Mouse (Mus musculus): ENCODE results near the gene Clcnkb. TPM values are rescaled to one million over a fixed set of nuclear protein-coding genes. Genes with fewer than 3 reads are reported as not detected.

The Clcnkb gene
- polyA plus RNA-seq, 1 experiment from 2014 or later, result 0.51 TPM

DNA sequence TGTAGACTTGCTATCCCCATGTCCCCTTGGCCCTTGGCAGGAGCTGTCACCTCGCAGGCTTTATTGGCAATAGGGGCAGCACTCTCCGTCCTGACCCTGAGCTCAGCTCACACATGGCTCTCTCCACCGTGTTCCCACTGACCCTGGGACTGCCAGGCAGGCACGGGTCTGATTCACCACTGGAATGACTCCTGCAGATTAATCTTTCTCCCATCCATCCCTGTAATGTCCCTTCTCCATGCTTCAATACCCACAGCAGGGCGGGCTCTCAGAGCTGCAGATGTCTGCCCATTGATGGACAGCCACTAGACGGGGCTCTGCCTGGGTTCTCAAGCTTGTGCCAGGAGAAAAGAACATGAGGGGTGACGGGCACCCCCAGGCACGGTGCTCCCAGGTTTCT is 50.7 kb downstream of the Clcnkb start:
- Histone ChIP-seq H3K9ac (ENCODE audit: low read length) (no peak overlapping the region), H3K4me2 (ENCODE audit: low read length) (no peak overlapping the region), H3K4me3 (ENCODE audit: low read depth, low read length) (no peak overlapping the region), H3K9me3 (ENCODE audit: control insufficient read depth, low read length) (no peaks in the 10 kb centered on the region), H3K27ac (ENCODE audit: low read depth) (no peak overlapping the region), H3K27me3 (replicated peaks; ENCODE audit: control insufficient read depth, insufficient read depth, low read length) (peaks cover 31% of the 10 kb centered on the region), H3K4me1 (replicated peaks; ENCODE audit: control insufficient read depth, insufficient read depth, low read length) (peaks cover under 1% of the 10 kb centered on the region; the same call in 1 of the 2 replicates), H3K36me3 (ENCODE audit: control insufficient read depth, insufficient read depth, low read length) (no peaks in the 10 kb centered on the region)
- DNase-seq (ENCODE audit: low spot score) (no peak), ATAC-seq (replicated peaks; ENCODE audit: low FRiP score, low TSS enrichment, low read depth) (no peak)
- WGBS, result 66% methylated on average over 8 of the region's 8 CpGs

DNA sequence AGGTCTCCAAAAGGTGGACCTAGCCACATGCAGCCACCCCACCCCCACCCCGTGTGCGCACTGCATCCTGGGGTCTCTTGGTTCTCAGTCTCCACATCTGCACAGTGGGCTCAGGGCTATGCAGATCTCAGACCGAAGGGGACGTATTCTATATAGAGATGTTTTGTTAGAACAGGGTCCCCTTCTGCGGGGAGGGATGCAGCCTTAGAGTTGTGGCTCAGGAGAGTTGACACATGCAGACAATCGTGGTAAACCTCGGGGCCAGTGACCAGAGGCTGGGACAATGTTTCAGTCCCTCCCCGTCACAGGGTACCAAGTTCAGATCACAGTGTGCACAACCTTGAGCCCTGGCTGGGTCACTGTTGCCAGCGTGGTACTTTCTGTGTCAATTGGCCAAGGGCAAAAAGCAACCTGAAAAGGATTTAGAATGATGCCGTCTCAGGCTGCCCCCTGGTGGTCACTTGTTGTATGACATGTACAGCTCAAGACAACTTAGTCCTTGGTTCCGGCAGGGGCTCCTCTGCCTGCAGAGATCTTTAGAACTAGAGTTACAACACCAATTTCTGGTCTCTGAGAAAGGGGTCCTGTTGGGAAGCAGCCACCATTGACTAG is 52.8 kb downstream of the Clcnkb start:
- Histone ChIP-seq H3K9ac (ENCODE audit: low read length) (no peak overlapping the region), H3K4me2 (ENCODE audit: low read length) (no peak overlapping the region), H3K4me1 (replicated peaks; ENCODE audit: control insufficient read depth, insufficient read depth, low read length) (peaks cover 7% of the 10 kb centered on the region), H3K27ac (ENCODE audit: low read depth) (no peak overlapping the region), H3K9me3 (ENCODE audit: control insufficient read depth, low read length) (no peaks in the 10 kb centered on the region), H3K27me3 (replicated peaks; ENCODE audit: control insufficient read depth, insufficient read depth, low read length) (peaks cover 22% of the 10 kb centered on the region), H3K4me3 (ENCODE audit: low read depth, low read length) (no peak overlapping the region), H3K36me3 (ENCODE audit: control insufficient read depth, insufficient read depth, low read length) (no peaks in the 10 kb centered on the region)
- 25% methylated on average over 11 of the region's 11 CpGs for WGBS
- ATAC-seq (replicated peaks; ENCODE audit: low FRiP score, low TSS enrichment, low read depth) (0 out of 2 replicates have a peak, but pooled peaks have one; percentile 15), DNase-seq (ENCODE audit: low spot score) (peak; percentile 98)

DNA sequence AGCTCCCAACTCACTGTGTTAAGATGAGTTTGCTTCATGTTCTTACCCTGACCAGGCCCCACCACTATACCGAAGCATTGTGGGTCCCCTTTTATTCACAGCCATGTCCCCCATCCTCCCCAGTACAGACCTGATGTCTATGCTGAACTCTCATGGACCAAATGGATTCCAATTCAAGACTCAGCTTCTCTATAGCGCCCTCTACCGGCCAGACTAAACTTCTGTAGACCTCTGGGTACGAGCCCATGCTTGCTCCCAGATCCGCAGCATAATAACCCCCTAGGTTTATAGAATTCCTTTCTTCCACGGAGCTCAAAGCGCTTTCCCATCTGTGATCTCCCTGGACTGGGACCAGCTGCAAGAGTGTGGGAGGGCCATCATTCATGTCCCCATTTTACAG is 55.0 kb downstream of the Clcnkb start:
- Histone ChIP-seq H3K27me3 (replicated peaks; ENCODE audit: control insufficient read depth, insufficient read depth, low read length) (peaks cover 10% of the 10 kb centered on the region; the same call in 1 of the 2 replicates), H3K36me3 (ENCODE audit: control insufficient read depth, insufficient read depth, low read length) (no peaks in the 10 kb centered on the region), H3K27ac (ENCODE audit: low read depth) (no peak overlapping the region), H3K4me2 (ENCODE audit: low read length) (no peak overlapping the region), H3K4me1 (replicated peaks; ENCODE audit: control insufficient read depth, insufficient read depth, low read length) (peaks cover 7% of the 10 kb centered on the region), H3K9ac (ENCODE audit: low read length) (no peak overlapping the region), H3K9me3 (ENCODE audit: control insufficient read depth, low read length) (no peaks in the 10 kb centered on the region; the same call in 1 of the 2 replicates), H3K4me3 (ENCODE audit: low read depth, low read length) (no peak overlapping the region)
- DNase-seq (ENCODE audit: low spot score), result peak; percentile 72
- no peak for ATAC-seq (replicated peaks; ENCODE audit: low FRiP score, low TSS enrichment, low read depth)
- 36% methylated on average over 7 of the region's 7 CpGs for WGBS

DNA sequence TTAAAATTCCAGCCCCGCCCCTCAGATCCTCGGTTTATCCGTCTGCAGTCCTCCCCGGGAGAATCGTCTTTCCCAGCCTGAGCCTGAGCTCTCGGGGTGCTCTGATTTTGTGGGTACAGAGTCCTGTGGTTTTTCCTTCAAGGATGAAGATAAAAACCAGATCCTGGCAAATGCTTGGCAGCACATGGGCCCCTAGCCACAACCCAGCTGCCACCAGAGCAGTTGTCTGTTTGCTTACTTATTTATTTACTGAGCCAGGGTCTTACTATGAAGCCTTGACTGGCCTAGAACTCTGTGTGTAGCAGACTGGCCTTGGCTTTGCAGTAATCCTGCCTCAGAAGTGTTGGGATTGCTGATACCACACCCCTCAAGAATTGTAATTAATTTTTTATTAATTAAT is 56.6 kb downstream of the Clcnkb start:
- Histone ChIP-seq H3K4me3 (ENCODE audit: low read depth, low read length) (no peak overlapping the region), H3K4me2 (ENCODE audit: low read length) (no peak overlapping the region), H3K27ac (ENCODE audit: low read depth) (no peak overlapping the region), H3K9ac (ENCODE audit: low read length) (no peak overlapping the region), H3K27me3 (replicated peaks; ENCODE audit: control insufficient read depth, insufficient read depth, low read length) (0 out of 2 replicates have a peak, but pooled peaks cover 3% of the 10 kb centered on the region), H3K9me3 (ENCODE audit: control insufficient read depth, low read length) (no peaks in the 10 kb centered on the region; the same call in 1 of the 2 replicates), H3K36me3 (ENCODE audit: control insufficient read depth, insufficient read depth, low read length) (no peaks in the 10 kb centered on the region), H3K4me1 (replicated peaks; ENCODE audit: control insufficient read depth, insufficient read depth, low read length) (peaks cover 7% of the 10 kb centered on the region)
- WGBS, result 85% methylated on average over 6 of the region's 6 CpGs
- DNase-seq (ENCODE audit: low spot score), result no peak
- no peak for ATAC-seq (replicated peaks; ENCODE audit: low FRiP score, low TSS enrichment, low read depth)

DNA sequence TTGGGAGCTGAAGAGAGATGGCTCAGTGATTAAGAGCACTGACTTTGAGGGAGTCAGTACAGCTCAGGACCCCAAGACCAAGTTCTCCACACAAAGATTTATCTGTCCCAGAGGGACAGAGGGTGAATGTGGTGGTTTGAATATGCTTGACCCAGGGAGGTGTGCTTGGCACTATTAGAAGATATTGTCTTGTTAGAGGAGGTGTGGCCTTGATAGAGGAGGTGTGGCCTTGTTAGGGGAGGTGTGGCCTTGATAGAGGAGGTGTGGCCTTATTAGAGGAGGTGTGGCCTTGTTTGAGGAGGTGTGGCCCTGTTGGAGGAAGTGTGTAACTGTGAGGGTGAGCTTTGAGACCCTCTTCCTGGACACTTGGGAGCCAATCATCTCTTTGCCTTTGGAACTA is 58.0 kb downstream of the Clcnkb start:
- Histone ChIP-seq H3K27me3 (replicated peaks; ENCODE audit: control insufficient read depth, insufficient read depth, low read length) (no peaks in the 10 kb centered on the region), H3K4me2 (ENCODE audit: low read length) (no peak overlapping the region), H3K4me3 (ENCODE audit: low read depth, low read length) (no peak overlapping the region), H3K4me1 (replicated peaks; ENCODE audit: control insufficient read depth, insufficient read depth, low read length) (peaks cover 7% of the 10 kb centered on the region), H3K27ac (ENCODE audit: low read depth) (no peak overlapping the region), H3K9ac (ENCODE audit: low read length) (no peak overlapping the region), H3K36me3 (ENCODE audit: control insufficient read depth, insufficient read depth, low read length) (no peaks in the 10 kb centered on the region), H3K9me3 (ENCODE audit: control insufficient read depth, low read length) (no peaks in the 10 kb centered on the region; the same call in 1 of the 2 replicates)
- DNase-seq (ENCODE audit: low spot score) (no peak), ATAC-seq (replicated peaks; ENCODE audit: low FRiP score, low TSS enrichment, low read depth) (no peak)

Other genes starting within 250 kb of the Clcnkb start
- 4.6 and 4.9 TPM in 2 replicates for gene Rsg1, start 202.1 kb downstream of the Clcnkb start, polyA plus RNA-seq (2014; fragmentation: Nextera tagmentation; extraction: Ambion mirVana)
- 14.2 and 15.8 TPM in 2 replicates for gene Arhgef19, start 176.5 kb downstream of the Clcnkb start, polyA plus RNA-seq (2014; fragmentation: Nextera tagmentation; extraction: Ambion mirVana)
- gene Epha2, start 114.8 kb downstream of the Clcnkb start, polyA plus RNA-seq (2014; fragmentation: Nextera tagmentation; extraction: Ambion mirVana), result 3.4 and 3.5 TPM in 2 replicates
- gene Fam131c, start 47.8 kb downstream of the Clcnkb start, polyA plus RNA-seq (2014; fragmentation: Nextera tagmentation; extraction: Ambion mirVana), result 2.4 and 2.9 TPM in 2 replicates
- gene Clcnka, start 17.3 kb downstream of the Clcnkb start, polyA plus RNA-seq (2014; fragmentation: Nextera tagmentation; extraction: Ambion mirVana), result 0.30 TPM in 1 of 2 replicates, not detected in the other
- 3.5 and 3.8 TPM in 2 replicates for gene Hspb7, start 4.8 kb upstream of the Clcnkb start, polyA plus RNA-seq (2014; fragmentation: Nextera tagmentation; extraction: Ambion mirVana)
- gene Srarp, start 20.1 kb upstream of the Clcnkb start, polyA plus RNA-seq (2014; fragmentation: Nextera tagmentation; extraction: Ambion mirVana), result 0.20 TPM in 1 of 2 replicates, not detected in the other
- 29.9 and 30.9 TPM in 2 replicates for gene Zbtb17, start 28.6 kb upstream of the Clcnkb start, polyA plus RNA-seq (2014; fragmentation: Nextera tagmentation; extraction: Ambion mirVana)
- gene Spen, start 122.6 kb upstream of the Clcnkb start, polyA plus RNA-seq (2014; fragmentation: Nextera tagmentation; extraction: Ambion mirVana), result 12.8 and 14.9 TPM in 2 replicates
- gene Fblim1, start 190.1 kb upstream of the Clcnkb start, polyA plus RNA-seq (2014; fragmentation: Nextera tagmentation; extraction: Ambion mirVana), result 94.6 and 108 TPM in 2 replicates
- gene Tmem82, start 202.6 kb upstream of the Clcnkb start, polyA plus RNA-seq (2014; fragmentation: Nextera tagmentation; extraction: Ambion mirVana), result 6.0 and 8.4 TPM in 2 replicates
- 0.17 and 0.26 TPM in 2 replicates for gene Slc25a34, start 207.8 kb upstream of the Clcnkb start, polyA plus RNA-seq (2014; fragmentation: Nextera tagmentation; extraction: Ambion mirVana)
- 3.2 and 3.7 TPM in 2 replicates for gene Plekhm2, start 248.9 kb upstream of the Clcnkb start, polyA plus RNA-seq (2014; fragmentation: Nextera tagmentation; extraction: Ambion mirVana)